Mouse (Mus musculus) brain, embryonic 14.5 days (tissue): ENCODE measurements at regions not wholly inside any gene's neighbourhood (a gene's known extent, or its start where the extent isn't known, plus 50 kb on each side); places are given as distances from the start of the nearest gene placed in this dataset.

Experiments
- CTCF ChIP-seq: fragments of 200-500 bp; IDR thresholded peaks from 2 replicates; pipeline ENCODE4 v1.5.1; 2012; ENCODE audit warnings: inconsistent platforms, mild to moderate bottlenecking, moderate library complexity, borderline replicate concordance; ENCODE audit not compliant: insufficient read depth, insufficient read length; ENCODE audit errors: extremely low read depth
- POLR2A ChIP-seq: fragments of 200-500 bp; IDR thresholded peaks from 2 replicates; pipeline ENCODE4 v1.6.1; 2012; ENCODE audit warnings: mild to moderate bottlenecking, inconsistent platforms, borderline replicate concordance; ENCODE audit not compliant: poor library complexity, insufficient read depth, insufficient read length, severe bottlenecking; ENCODE audit errors: extremely low read depth

GRCm38 (mm10) chr2:146661346-146661745 lies 149.2 kb upstream of the Ralgapa2 start:
- no peak for TF ChIP-seq CTCF
- no peak for TF ChIP-seq POLR2A
